8 mouse cellular contexts compared by ENCODE assay signal in the genomic region with DNA sequence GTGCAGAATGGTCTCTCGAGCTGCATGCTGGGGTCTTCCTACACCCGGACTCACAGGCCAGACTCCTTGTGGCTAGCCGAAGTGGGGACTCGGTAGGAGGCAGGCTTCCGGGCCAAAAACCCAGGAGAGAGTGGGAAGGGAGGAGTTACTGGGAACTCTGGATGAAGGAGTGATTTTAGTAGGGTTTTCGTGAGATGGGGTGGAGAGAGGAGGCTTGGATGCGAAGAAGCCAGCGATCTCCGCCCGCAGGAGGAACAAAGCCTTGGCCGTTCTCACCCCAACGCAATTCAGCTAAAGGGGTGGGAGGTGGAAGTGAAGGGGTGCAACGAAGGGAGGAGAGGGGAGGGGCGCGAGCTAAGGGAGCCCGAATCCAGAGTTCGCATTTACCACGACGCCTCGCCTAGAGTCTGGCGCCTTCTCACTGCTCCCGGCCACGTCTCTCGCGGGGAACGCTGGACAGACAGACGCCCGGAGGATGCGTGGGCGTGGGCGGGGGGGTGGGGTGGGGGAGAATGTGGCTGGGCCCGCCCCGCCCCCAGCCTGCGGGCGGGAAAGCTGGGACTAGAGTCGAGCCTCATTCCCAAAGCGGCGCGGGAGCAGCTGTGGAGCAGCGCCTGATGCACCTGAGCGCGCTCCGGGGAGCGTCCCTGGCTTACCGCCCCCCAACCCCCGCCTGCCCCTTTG.
DNase-seq lines count a peak whose midpoint lies in the region; ATAC-seq and TF ChIP-seq lines count a peak whose summit lies in the region.

No protein-coding gene starts in this region.

- H3K27me3 ChIP-seq in intestine, postnatal 0 days (replicated peaks; ENCODE audit: control insufficient read depth, insufficient read depth, low read length) = no peaks in the 10 kb centered on the region
- H3K27me3 ChIP-seq in limb, embryonic 10.5 days (ENCODE audit: low read depth, poor library complexity, severe bottlenecking) = peaks cover 11% of the 10 kb centered on the region

- peak overlapping the region; percentile 51 for H3K4me3 ChIP-seq in intestine, postnatal 0 days (ENCODE audit: low read depth, low read length)
- peak overlapping the region; percentile 68 for H3K4me3 ChIP-seq in limb, embryonic 10.5 days

- H3K4me2 ChIP-seq in intestine, postnatal 0 days (replicated peaks; ENCODE audit: low read depth) = peak overlapping the region; percentile 99

- H3K9me3 ChIP-seq in intestine, postnatal 0 days (ENCODE audit: control insufficient read depth) = no peaks in the 10 kb centered on the region
- H3K9me3 ChIP-seq in limb, embryonic 10.5 days (replicated peaks) = no peaks in the 10 kb centered on the region

- no peaks in the 10 kb centered on the region for H3K4me1 ChIP-seq in intestine, postnatal 0 days (replicated peaks; ENCODE audit: control insufficient read depth, insufficient read depth, low read length)
- H3K4me1 ChIP-seq in limb, embryonic 10.5 days = peaks cover 14% of the 10 kb centered on the region

- H3K9ac ChIP-seq in intestine, postnatal 0 days (ENCODE audit: low read depth, low read length) = peak overlapping the region; percentile 37; the same call in 1 of the 2 replicates

- peak; percentile 80 for ATAC-seq in granulocyte monocyte progenitor cell, adult 5-6 weeks (replicated peaks; ENCODE audit: poor library complexity, severe bottlenecking)
- peak; percentile 49 for ATAC-seq in intestine, postnatal 0 days

- H3K27ac ChIP-seq in intestine, postnatal 0 days (ENCODE audit: low read depth, low read length) = no peak overlapping the region
- H3K27ac ChIP-seq in limb, embryonic 10.5 days = peak overlapping the region; percentile 87

- H3K36me3 ChIP-seq in intestine, postnatal 0 days (ENCODE audit: control insufficient read depth, insufficient read depth) = no peaks in the 10 kb centered on the region
- no peaks in the 10 kb centered on the region for H3K36me3 ChIP-seq in limb, embryonic 10.5 days

- TF ChIP-seq CTCF in intestine, postnatal 0 days (IDR thresholded peaks at IDR 0.05; ENCODE audit: low read depth) = 0 out of 2 replicates have a peak, but pooled peaks have one; percentile 10

- DNase-seq in adrenal gland, postnatal 14 days = peak; percentile 68
- peak; percentile 69 for DNase-seq in embryo, embryonic 9.5 days (ENCODE audit: extremely low spot score)
- peak; percentile 70 for DNase-seq in limb, embryonic 10.5 days (ENCODE audit: low spot score)
- DNase-seq in mesoderm, embryonic 11.5 days (ENCODE audit: low read depth, low spot score) = peak; percentile 65
- peak; percentile 56 for DNase-seq in skeletal muscle tissue, adult 2 months (ENCODE audit: low read depth, low spot score)
- DNase-seq in MN1 (ENCODE audit: low spot score) = no peak

- WGBS in intestine, postnatal 0 days = 1% methylated on average over 44 of the region's 46 CpGs
- under 1% methylated on average over 42 of the region's 46 CpGs for WGBS in limb, embryonic 10.5 days
